Mouse (Mus musculus) myocyte (in vitro differentiated cells): ENCODE measurements around the gene Vegfb. TPM values are rescaled to one million over a fixed set of nuclear protein-coding genes. Genes with fewer than 3 reads are reported as not detected.

Source experiments
- H3K27me3 ChIP-seq: one replicate; pipeline ENCODE4 v1.6.1; 2011; ENCODE audit not compliant: control insufficient read depth, insufficient read depth, insufficient read length
- H3K36me3 ChIP-seq: one replicate; pipeline ENCODE4 v1.6.1; 2011; ENCODE audit not compliant: control insufficient read depth, insufficient read depth
- H3K4me2 ChIP-seq: one replicate; pipeline ENCODE4 v1.6.1; 2011; ENCODE audit warnings: low read depth, control low read depth
- H3K4me3 ChIP-seq: one replicate; pipeline ENCODE4 v1.5.1; 2011; ENCODE audit warnings: mild to moderate bottlenecking, control low read depth, moderate library complexity
- H3K79me2 ChIP-seq: one replicate; pipeline ENCODE4 v1.6.1; 2011; ENCODE audit not compliant: control insufficient read depth, insufficient read depth
- H3ac ChIP-seq: one replicate; pipeline ENCODE4 v1.6.1; 2011; ENCODE audit not compliant: control insufficient read depth, insufficient read length
- CEBPB ChIP-seq: IDR thresholded peaks from 2 replicates; pipeline ENCODE4 v1.6.1; 2011; ENCODE audit warnings: mild to moderate bottlenecking, moderate library complexity; ENCODE audit not compliant: poor library complexity, insufficient read depth, severe bottlenecking
- E2F4 ChIP-seq: IDR thresholded peaks from one replicate; pipeline ENCODE4 v1.6.1; 2011; ENCODE audit warnings: mild to moderate bottlenecking, control low read depth, moderate library complexity; ENCODE audit not compliant: insufficient read depth
- MAX ChIP-seq: IDR thresholded peaks from one replicate; pipeline ENCODE4 v1.6.1; 2011; ENCODE audit warnings: low read depth, mild to moderate bottlenecking, control low read depth
- MYOD1 ChIP-seq, 3 experiments: IDR thresholded peaks; one replicate each; pipeline ENCODE4 v1.6.1; 2011; ENCODE audit warnings: control low read depth in 2 of 3, low read depth in 2 of 3, mild to moderate bottlenecking in 2 of 3, moderate library complexity in 1 of 3; ENCODE audit not compliant: insufficient read length in 2 of 3, control insufficient read depth in 1 of 3
- MYOG ChIP-seq, 3 experiments: IDR thresholded peaks; one replicate each; pipeline ENCODE4 v1.6.1; 2011; ENCODE audit warnings: control low read depth in 2 of 3, low read depth in 2 of 3, mild to moderate bottlenecking in 2 of 3; ENCODE audit not compliant: insufficient read length in 2 of 3, control insufficient read depth in 1 of 3, insufficient read depth in 1 of 3
- POLR2A ChIP-seq: IDR thresholded peaks from one replicate; pipeline ENCODE4 v1.6.1; 2011; ENCODE audit warnings: low read depth, mild to moderate bottlenecking, control low read depth, moderate library complexity; ENCODE audit not compliant: insufficient read length
- POLR2AphosphoS2 ChIP-seq: IDR thresholded peaks from one replicate; pipeline ENCODE4 v1.6.1; 2011; ENCODE audit warnings: low read depth, control low read depth; ENCODE audit not compliant: insufficient read length
- REST ChIP-seq: IDR thresholded peaks from one replicate; pipeline ENCODE4 v1.6.1; 2011; ENCODE audit warnings: mild to moderate bottlenecking, control low read depth, moderate library complexity; ENCODE audit not compliant: insufficient read depth, insufficient read length
- SRF ChIP-seq: IDR thresholded peaks from one replicate; pipeline ENCODE4 v1.6.1; 2011; ENCODE audit warnings: low read depth; ENCODE audit not compliant: control insufficient read depth, insufficient read length
- TCF12 ChIP-seq: IDR thresholded peaks from one replicate; pipeline ENCODE4 v1.6.1; 2011; ENCODE audit warnings: mild to moderate bottlenecking, control low read depth; ENCODE audit not compliant: poor library complexity, insufficient read depth, severe bottlenecking
- TCF3 ChIP-seq: IDR thresholded peaks from one replicate; pipeline ENCODE4 v1.6.1; 2011; ENCODE audit warnings: low read depth, control low read depth; ENCODE audit not compliant: insufficient read length
- USF1 ChIP-seq: IDR thresholded peaks from one replicate; pipeline ENCODE4 v1.6.1; 2011; ENCODE audit warnings: low read depth, mild to moderate bottlenecking, control low read depth, moderate library complexity
- polyA plus RNA-seq: library from polyadenylated mRNA; unstranded; fragments of >200 nt; fragmentation: generic; extraction: Trizol; gene quantifications from one replicate; pipeline ENCODE4 v1.2.1, GENCODE M21; 2012; ENCODE audit warnings: missing spikeins

Gene Vegfb
- polyA plus RNA-seq, 1 experiment: 49.2 TPM

- Histone ChIP-seq H3K4me2 (peak overlapping the region; percentile 83), H3K27me3 (no peaks in the 10 kb centered on the region), H3K36me3 (peaks cover 8% of the 10 kb centered on the region), H3ac (no peak overlapping the region), H3K4me3 (peak overlapping the region; percentile 54), H3K79me2 (peaks cover 4% of the 10 kb centered on the region)
- TF ChIP-seq E2F4 (no peak), CEBPB (no peak), MAX (no peak), REST (no peak), POLR2AphosphoS2 (peak; percentile 53), TCF12 (no peak), POLR2A (no peak), SRF (no peak), MYOD1 (IDR thresholded peaks at IDR 0.05; ENCODE audit: control insufficient read depth in 1 of 3, insufficient read length in 2 of 3, low read depth in 2 of 3) (peak in 1 of 3 experiments; percentile 49), TCF3 (no peak), MYOG (IDR thresholded peaks at IDR 0.05; ENCODE audit: control insufficient read depth in 1 of 3, insufficient read depth in 1 of 3, insufficient read length in 2 of 3, low read depth in 2 of 3) (peak in 1 of 3 experiments; percentile 30), USF1 (no peak)
Observed at GRCm38 (mm10) chr19:6985951-6986708, 1.3 kb downstream of the Vegfb start.

DNA sequence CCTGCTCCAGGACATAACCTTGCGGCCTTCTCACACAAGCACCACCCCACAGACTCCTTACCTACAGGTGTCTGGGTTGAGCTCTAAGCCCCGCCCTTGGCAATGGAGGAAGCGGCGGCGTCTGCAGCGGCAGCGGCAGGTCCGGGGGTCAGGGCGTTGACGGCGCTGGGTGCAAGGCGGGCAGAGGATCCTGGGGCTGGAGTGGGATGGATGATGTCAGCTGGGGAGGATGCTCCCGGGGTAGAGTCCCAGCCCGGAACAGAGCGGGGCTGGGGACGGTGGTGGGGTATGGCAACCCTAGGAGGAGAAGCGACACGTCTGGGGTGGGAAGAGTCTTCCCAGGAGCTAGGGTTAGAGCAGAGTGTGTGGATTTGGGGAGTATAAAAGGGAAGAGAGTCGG, 2.2 kb downstream of the Vegfb start:
- no peak for TF ChIP-seq MYOG (IDR thresholded peaks at IDR 0.05; ENCODE audit: control insufficient read depth in 1 of 3, insufficient read depth in 1 of 3, insufficient read length in 2 of 3, low read depth in 2 of 3)
- TF ChIP-seq SRF: no peak
- no peak for TF ChIP-seq REST
- TF ChIP-seq TCF12: no peak
- TF ChIP-seq POLR2AphosphoS2: no peak
- TF ChIP-seq MAX: no peak
- no peak for TF ChIP-seq MYOD1 (IDR thresholded peaks at IDR 0.05; ENCODE audit: control insufficient read depth in 1 of 3, insufficient read length in 2 of 3, low read depth in 2 of 3)
- TF ChIP-seq E2F4: no peak
- H3K79me2 ChIP-seq: peaks cover 11% of the 10 kb centered on the region
- H3K4me2 ChIP-seq: no peak overlapping the region
- no peaks in the 10 kb centered on the region for H3K27me3 ChIP-seq
- H3ac ChIP-seq: no peak overlapping the region
- H3K4me3 ChIP-seq: no peak overlapping the region
- peaks cover 8% of the 10 kb centered on the region for H3K36me3 ChIP-seq

DNA sequence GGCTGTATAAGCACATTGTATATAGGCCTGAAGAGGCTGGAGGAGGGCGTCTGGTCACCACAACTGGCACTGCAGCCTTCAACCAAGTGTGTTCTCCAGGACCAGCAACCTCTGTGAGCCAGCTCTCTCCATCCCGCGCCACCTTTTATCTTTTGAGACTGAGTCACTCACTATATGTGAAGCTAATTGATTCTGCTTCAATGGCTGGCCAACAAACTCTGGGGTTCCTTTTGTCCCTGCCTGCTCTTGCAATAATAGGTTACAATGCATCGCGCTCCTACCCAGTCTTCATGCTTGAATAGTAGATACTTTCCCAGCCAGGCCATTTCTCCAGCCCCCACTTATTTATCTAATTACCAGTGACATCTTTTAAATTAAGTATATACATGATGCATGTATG, 3.8 kb downstream of the Vegfb start:
- H3K79me2 ChIP-seq: peaks cover 15% of the 10 kb centered on the region
- H3K36me3 ChIP-seq: peaks cover 8% of the 10 kb centered on the region
- no peak overlapping the region for H3K4me3 ChIP-seq
- TF ChIP-seq CEBPB: no peak
- no peak for TF ChIP-seq TCF12
- no peak for TF ChIP-seq MAX
- no peak for TF ChIP-seq MYOG (IDR thresholded peaks at IDR 0.05; ENCODE audit: control insufficient read depth in 1 of 3, insufficient read depth in 1 of 3, insufficient read length in 2 of 3, low read depth in 2 of 3)
- TF ChIP-seq USF1: no peak
- TF ChIP-seq REST: no peak
- TF ChIP-seq E2F4: no peak
- TF ChIP-seq POLR2A: no peak
- no peak for TF ChIP-seq MYOD1 (IDR thresholded peaks at IDR 0.05; ENCODE audit: control insufficient read depth in 1 of 3, insufficient read length in 2 of 3, low read depth in 2 of 3)
- no peak for TF ChIP-seq POLR2AphosphoS2
- no peak overlapping the region for H3ac ChIP-seq
- no peaks in the 10 kb centered on the region for H3K27me3 ChIP-seq
- no peak overlapping the region for H3K4me2 ChIP-seq

DNA sequence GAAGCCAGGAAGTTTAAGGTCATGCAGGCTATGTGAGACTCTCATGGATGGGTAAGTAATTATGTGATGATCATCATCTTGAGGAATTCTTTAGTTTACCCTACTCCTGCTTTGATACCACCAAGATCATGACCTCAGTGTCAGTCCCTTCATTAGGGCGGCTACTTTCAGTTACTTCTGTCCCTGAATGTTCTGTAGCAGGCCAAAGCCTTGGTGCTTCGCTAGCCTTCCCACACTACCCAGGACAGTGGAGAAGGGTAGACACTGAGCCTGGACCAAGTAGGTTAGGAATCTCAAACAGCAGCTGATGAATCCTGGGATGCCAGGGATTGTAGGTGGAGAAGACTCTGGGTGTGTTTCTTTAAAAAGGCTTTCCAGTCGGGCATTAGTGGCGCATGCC, 6.0 kb downstream of the Vegfb start:
- Histone ChIP-seq H3K27me3 (no peaks in the 10 kb centered on the region), H3K4me3 (peak overlapping the region; percentile 83), H3K79me2 (peaks cover 36% of the 10 kb centered on the region), H3K36me3 (peaks cover 14% of the 10 kb centered on the region), H3K4me2 (peak overlapping the region; percentile 92), H3ac (no peak overlapping the region)
- TF ChIP-seq POLR2AphosphoS2 (peak; percentile 65), MAX (no peak), SRF (no peak)

DNA sequence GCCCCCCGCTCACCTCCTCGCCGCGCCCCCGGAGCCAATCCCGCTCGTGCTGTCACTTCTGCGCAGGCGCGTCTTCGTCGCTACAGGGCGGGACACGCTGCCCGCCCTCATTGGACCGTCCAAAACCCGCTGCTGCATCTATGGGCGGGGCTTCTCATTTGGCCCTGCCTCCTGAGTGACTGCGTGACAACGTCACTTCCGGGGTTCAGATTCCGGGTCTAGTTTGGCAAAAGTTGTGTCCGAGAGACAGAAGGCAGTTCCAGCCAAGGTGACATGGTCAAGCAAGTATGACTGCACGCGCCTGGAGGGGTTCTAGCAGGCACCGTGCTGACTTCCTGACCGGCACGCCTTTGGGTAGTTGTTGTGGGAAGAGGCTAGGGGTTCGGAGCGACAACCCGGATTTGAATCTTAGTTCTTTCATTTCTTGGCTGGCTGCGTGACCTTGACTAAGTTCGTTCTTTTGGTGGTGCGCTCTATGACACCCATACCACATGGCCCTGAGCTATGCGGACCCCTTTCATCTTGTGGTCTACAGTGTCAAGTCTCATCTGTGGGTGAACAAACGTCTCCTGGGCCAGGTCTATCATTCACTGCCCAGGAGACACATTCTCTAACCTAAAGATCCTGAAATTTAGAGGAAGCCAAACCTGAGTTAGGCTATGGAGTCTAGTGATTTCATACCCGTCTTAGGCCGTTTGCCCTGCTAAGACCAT, 6.9 kb downstream of the Vegfb start, which contains the start of gene Fkbp2:
TSS of gene Fkbp2 (minus strand) at position 121 of the 713 bp plus-strand sequence.
- Histone ChIP-seq H3ac (peak within 1 kb of the TSS; percentile 50), H3K4me3 (peak within 1 kb of the TSS; percentile 83), H3K27me3 (no peaks in the 10 kb centered on the region), H3K79me2 (peaks cover 44% of the 10 kb centered on the region), H3K36me3 (peaks cover 14% of the 10 kb centered on the region), H3K4me2 (peak within 1 kb of the TSS; percentile 100)
- TF ChIP-seq MYOG (IDR thresholded peaks at IDR 0.05; ENCODE audit: control insufficient read depth in 1 of 3, insufficient read depth in 1 of 3, insufficient read length in 2 of 3, low read depth in 2 of 3): no peak
- peak; percentile 30 for TF ChIP-seq REST
- peak; percentile 99 for TF ChIP-seq POLR2A
- TF ChIP-seq POLR2AphosphoS2: peak; percentile 99
- peak; percentile 62 for TF ChIP-seq SRF
- TF ChIP-seq E2F4: peak; percentile 75
